Mouse (Mus musculus) brain, embryonic 14.5 days (tissue): Measurements from ENCODE around the gene Tmeff2.

Source experiments
- CTCF ChIP-seq: fragments of 200-500 bp; IDR thresholded peaks from 2 replicates; pipeline ENCODE4 v1.5.1; 2012; ENCODE audit warnings: inconsistent platforms, mild to moderate bottlenecking, moderate library complexity, borderline replicate concordance; ENCODE audit not compliant: insufficient read depth, insufficient read length; ENCODE audit errors: extremely low read depth
- POLR2A ChIP-seq: fragments of 200-500 bp; IDR thresholded peaks from 2 replicates; pipeline ENCODE4 v1.6.1; 2012; ENCODE audit warnings: mild to moderate bottlenecking, inconsistent platforms, borderline replicate concordance; ENCODE audit not compliant: poor library complexity, insufficient read depth, insufficient read length, severe bottlenecking; ENCODE audit errors: extremely low read depth

DNA sequence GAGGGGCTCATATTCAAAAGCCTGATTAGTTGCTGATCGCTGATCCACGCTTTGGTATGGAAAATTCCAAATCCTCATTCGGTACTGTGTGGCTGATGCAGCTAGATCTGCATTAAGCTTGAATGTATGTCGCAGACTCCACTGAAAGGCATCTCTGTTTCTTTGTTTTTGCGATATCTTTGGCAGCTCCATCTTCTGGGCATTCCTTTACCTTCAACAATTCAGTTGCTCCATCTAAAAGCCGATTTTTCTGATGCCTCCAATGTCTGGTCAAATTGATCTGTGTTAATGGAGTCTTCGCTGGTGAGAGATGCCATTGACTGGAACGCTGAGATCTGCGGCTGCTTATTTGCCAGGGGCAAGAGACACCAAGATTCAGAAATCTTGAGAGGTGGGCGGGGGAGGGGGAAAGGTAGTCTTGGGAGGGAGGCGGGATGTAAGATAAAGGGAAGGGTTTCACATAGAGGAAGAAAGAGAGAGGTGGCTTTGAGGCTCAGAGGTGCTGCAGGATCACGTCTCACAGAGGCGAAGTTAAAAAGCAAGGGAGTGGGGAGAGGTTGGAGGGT is 25.0 kb downstream of the Tmeff2 start:
- TF ChIP-seq CTCF: no peak
- no peak for TF ChIP-seq POLR2A
